Mouse (Mus musculus): Measurements from ENCODE around the gene Sppl2b.

Gene Sppl2b

DNA sequence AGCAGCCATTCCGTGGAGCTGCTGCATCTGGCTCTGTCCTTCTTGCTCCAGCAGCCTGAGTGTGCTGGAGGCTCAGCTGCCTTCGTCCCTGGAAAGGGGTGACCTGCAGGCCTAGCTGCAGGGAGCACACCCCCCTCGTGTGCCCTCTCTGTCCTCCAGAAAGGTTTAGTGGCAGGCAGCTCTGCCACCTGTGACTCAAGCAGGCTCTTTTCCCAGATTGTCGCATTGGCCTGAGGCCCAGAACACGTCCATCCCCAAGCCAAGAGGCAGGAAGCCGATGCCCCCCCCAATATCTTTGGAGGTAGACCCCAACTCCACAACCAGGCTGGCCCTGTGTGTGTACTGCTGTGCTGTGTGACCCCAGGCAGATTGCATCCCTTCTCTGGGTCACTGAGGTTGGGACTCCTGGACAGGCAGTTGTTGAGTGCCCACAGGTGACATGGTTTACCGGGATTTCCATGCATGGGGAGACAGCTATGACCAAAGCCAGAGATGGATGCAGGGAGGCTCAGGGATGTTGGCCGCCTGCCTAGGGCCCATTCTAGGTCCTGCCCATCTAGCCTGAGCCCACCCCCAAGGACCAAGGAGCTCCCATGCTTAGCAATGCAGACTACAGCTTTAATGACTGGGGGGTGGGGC, 9.9 kb upstream of the Sppl2b start:
- no peak for DNase-seq (ENCODE audit: low spot score)

DNA sequence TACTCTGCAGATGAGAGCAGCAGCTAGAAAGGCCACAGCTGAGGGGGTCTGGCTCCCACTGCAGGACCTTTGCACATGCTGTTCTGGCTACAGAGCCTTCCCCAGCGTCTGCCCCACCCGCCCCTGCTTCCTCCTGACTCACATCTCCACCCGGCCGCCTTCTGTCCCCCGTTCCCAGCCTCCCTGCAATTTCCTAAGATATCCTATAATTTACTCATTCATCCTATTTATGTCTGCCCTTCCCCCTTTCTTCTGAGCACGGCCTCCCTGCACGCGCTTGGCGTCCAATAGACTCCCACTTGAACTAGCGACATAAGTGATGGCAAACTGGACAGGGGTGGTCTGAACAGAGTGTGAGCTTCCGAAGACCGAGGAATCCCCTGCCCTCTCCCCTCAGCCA, 9.3 kb upstream of the Sppl2b start:
- no peak for DNase-seq (ENCODE audit: low spot score)

DNA sequence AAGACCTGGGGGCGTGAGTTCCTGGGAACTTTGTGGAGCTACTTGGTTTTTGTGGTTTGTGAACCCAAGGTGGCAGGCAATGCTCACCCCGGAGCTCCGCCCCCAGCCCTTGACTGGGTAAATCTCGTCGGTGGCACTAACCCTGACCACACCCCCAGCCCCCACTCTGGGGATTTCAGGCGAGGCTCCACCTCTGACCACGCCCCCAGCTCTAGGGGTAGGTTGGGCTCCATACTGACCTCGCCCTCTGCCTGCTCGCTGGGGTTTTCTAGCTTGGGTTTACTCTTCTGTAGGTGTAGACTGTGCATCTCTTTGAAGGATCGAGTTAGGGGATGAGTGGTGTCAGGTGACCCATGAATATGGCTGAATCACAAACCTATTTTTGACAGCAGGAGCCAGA, 6.5 kb upstream of the Sppl2b start:
- DNase-seq (ENCODE audit: low spot score) = peak; percentile 62

- no peak for DNase-seq (ENCODE audit: low spot score)
These were observed 636 bp downstream of the Sppl2b start for GRCm38 (mm10) chr10:80855749-80856073.

DNA sequence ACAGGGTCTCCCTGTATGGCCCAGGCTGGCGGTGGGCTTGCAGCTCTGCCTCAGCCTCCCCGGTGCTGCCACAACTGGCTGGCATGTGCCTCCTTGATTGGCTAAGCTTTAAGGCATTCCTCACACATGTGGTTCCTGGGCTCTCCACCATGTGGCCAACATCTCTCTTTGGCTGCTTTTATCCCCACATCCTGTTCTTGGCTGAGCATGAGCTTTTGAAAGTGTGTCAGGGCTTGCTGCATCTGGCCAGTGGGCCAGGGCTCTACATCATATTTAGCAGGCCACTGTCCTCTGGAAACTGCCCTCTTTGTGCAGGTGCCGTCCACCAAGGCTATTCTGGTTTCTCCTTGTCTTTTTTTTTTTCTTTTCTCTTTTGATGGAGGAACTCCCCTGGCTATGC, 1.2 kb downstream of the Sppl2b start:
- no peak for DNase-seq (ENCODE audit: low spot score)

GRCm38 (mm10) chr10:80856908-80857307, 1.8 kb downstream of the Sppl2b start:
- no peak for DNase-seq (ENCODE audit: low spot score)

- DNase-seq (ENCODE audit: low spot score) = no peak
These were observed 2.3 kb downstream of the Sppl2b start for GRCm38 (mm10) chr10:80857386-80857785.

DNA sequence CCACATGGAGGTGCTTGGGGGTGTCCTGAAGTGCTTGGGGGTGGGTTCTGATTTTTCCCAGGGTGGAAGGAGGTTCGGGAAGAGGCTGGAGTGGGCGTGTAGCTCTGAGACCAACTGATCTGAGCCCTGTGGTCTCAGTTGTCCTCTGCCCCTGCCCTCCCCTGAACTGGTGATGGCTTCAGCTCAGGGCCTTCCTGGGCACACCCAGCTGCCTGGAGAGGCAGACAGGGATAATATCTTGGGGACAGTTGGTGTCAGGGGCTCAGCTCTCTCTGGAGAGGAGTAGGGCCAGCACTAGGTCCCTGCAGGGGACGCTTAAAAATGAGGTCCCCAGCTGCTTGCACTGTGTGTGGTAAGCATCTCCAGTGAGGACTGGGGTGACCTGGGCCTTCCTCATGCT, 2.8 kb downstream of the Sppl2b start:
- peak; percentile 60 for DNase-seq (ENCODE audit: low spot score)

DNA sequence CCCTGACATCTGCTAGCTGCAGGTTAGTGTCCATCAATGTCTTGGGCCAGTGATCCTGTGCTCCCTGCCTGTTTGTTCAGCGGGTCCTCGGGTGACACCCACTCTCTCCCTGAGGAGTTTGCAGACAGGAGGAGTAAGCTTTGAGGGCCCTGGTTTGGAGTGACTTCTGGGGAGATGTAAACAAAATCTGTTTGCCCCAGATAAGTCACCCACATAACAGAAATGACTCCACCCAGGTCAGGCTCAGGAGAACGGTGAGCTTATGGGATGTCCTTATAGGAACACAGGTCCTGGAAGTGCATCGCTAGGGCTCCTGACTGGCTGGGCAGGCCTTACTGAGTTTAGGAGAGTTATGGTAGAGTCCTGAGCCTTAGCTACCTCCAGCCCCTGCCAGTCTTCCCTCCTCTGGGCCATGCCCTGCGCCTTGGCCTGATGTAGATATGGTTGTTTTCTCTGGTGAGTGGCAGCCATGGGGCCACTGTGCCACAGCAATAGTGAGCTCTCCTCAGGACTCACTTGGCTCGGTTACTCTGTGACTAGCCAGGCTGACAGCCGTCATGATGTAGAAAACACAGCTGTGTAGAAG, 3.4 kb downstream of the Sppl2b start:
- peak; percentile 92 for DNase-seq (ENCODE audit: low spot score)

DNA sequence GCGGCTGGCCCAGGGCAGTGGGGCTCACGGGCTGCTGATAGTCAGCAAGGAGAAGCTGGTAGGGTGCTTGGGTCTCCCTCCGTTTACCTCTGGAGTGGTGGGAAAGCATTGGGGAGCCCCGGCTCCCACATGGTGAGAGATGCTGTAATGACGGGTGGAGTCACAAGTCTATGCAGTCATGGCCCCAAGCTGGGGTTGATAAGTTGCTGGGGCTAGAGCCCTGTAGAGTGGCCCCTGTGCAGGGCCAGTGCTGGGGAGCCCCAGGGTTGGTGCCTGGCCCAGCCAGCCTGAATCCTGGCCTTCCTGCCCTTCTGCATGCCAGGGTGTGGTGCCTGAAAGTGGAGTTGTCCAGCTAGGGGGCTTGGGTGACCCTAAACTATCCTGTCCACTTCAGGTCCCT, 7.2 kb downstream of the Sppl2b start:
- DNase-seq (ENCODE audit: low spot score) = no peak

DNA sequence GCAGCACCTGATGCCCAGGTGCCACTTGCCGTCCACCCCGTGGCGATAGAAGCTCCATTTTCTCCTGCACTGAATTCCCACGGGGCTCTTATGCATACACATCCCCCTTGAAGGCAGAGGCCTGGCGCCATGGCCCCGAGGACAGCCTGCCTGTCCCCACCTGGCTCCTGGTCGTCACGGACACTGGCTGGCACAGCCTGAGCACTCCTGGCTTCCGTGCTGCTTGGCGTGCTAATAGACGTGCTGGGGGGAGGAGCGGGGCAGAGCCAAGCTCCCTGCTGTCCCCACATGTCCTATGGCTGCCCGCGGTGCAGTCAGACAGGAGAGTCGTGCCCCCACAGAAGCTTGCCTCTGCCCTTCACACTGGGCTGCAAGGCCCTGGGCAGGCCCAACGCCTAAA, 9.4 kb downstream of the Sppl2b start:
- DNase-seq (ENCODE audit: low spot score) = no peak

GRCm38 (mm10) chr10:80870993-80871392, 15.9 kb downstream of the Sppl2b start:
- DNase-seq (ENCODE audit: low spot score) = no peak

DNA sequence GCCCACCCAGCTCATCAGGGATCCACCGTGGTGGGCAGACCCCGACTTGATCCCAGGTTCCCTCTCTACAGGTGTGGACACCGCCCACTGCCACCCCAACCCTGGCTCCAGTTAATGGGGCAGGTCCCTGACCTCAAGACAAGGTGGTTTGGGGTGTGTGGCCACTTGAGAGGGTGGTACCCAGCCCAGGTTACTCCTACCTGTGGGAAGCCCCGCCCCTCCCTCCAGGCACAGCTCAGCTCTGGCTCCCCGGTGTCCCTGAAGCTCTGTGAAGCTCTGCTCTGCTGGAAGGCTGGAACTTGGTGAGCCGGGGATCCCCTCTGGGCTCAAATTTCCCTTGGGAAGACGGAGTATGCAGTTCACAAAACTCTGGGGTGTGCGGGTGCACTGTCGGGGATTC, 16.5 kb downstream of the Sppl2b start, which contains the start of gene Tmprss9:
Gene Tmprss9 (plus strand): TSS at position 268 of the 400 bp plus-strand sequence.
- no peak for DNase-seq (ENCODE audit: low spot score)

DNA sequence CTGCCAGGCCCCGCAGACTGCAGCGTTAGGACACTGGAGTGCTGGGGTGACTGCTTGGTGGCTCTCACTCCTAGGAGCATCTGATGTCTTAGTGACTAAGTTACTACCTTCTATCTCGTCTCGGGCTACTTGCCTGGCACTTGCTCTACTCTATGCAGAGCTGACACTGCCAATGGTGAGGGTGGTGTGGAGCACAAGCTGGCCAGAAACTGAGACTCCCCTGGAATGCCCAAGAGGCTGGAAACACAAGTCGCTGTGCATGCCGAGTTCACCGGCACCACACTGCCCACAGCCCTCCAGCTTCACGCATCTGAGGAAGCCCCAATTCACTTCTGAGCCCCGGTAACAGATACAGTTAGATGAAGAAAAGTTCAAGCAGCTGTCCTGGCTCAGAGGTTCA, 19.0 kb downstream of the Sppl2b start:
- DNase-seq (ENCODE audit: low spot score) = no peak

DNA sequence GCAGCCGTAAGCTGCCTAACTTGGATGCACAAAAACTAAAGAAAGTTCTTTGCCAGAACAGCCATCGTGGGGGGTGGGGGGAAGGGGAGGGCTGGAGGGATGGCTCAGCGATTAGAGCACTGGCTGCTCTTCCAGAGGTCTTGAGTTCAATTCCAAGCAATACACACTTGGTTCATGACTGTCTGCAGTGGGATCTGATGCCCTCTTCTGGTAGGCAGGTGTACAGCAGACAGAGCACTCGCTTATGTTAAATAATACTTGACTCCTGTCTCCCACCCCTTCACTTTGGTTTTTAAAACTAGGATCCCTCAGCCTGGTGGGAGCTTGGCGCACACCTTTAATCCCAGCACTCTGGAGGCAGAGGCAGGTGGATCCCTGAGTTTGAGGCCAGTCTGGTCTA, 21.0 kb downstream of the Sppl2b start:
- DNase-seq (ENCODE audit: low spot score) = peak; percentile 67

GRCm38 (mm10) chr10:80876594-80876993, 21.5 kb downstream of the Sppl2b start:
- DNase-seq (ENCODE audit: low spot score) = no peak

DNA sequence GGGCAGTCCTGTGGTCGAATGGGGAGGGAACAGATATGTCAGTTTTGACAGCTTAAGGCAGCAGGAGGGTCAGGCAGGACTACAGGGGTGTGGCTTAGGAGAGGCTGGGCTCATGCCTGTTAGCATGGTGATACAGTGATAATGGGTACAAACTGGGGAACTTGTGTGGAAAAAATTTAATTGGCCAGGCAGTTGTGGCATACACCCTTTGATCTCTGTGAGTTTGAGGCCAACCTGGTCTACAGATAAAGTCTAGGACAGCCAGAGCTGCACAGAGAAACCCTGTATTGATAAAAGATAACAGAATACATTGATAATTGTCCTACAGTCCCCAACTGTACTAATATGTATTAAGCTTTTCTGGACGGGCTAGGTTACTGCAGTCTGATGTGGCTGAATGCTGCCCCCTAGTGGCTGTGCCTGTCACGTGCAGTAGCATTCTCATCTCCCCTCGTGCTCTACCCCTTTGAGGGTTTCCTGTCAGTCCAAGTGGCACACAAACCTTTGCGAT, 25.1 kb downstream of the Sppl2b start:
- DNase-seq (ENCODE audit: low spot score) = peak; percentile 84

GRCm38 (mm10) chr10:80880901-80881300, 25.8 kb downstream of the Sppl2b start:
- no peak for DNase-seq (ENCODE audit: low spot score)

DNA sequence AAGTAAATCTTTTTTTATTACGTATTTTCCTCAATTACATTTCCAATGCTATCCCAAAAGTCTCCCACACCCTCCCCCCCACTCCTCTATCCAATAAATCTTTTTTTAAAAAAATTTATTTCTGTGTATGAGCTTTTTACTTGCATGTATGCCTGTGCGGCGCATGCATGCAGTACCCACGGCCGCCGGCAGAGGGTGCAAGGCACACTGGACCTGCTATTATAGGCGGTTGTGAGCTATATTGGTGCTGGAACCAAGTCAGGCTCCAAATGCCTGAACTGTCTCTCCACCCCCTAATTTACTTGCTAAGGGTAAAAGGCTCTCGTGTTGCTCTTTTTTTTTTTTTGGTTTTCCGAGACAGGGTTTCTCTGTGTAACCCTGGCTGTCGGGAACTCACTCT, 26.2 kb downstream of the Sppl2b start:
- DNase-seq (ENCODE audit: low spot score) = peak; percentile 74

GRCm38 (mm10) chr10:80887181-80887580, 32.1 kb downstream of the Sppl2b start:
- DNase-seq (ENCODE audit: low spot score) = no peak

DNA sequence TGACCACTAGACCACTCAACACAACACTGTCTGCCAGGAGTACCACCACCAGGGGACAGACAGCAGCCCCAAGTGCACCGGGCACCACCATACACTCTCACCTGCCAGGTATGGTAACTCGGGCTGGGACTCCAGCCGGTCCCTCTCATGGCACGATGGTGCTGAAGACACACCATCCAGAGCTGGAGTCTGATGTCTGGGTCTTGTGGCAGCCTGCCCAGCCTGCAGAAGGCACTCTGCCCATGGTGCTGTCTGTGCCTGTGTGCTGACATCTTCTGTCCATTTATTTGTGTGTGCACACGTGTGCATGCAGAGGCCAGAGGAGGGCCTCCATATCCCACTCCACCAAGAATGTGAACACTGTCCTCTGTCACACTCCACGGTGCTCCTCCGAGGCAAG, 40.0 kb downstream of the Sppl2b start:
- DNase-seq (ENCODE audit: low spot score) = no peak

DNA sequence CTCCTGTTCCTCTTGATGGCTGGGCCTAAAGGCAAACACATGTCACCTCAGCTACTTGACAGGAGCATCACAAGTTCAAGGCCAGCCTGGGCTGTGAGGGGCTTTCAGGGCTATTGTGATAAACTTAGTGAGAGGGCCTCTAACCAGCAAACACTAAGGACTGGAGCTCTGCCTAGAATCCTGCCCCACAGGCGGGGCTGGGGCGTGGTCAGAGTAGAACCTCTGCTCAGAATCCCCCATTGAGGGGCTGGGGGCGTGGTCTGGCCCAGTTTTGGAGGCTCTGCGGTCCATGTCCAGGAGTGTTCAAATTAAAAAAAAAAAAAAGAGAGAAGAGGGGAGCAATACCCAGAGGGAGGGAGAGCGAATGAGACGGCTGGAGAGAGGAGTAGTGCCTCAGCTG, 40.6 kb downstream of the Sppl2b start:
- no peak for DNase-seq (ENCODE audit: low spot score)

GRCm38 (mm10) chr10:80896581-80897485, 41.8 kb downstream of the Sppl2b start:
- DNase-seq (ENCODE audit: low spot score) = no peak

Data from c-Kit-positive CD71-positive TER-119-positive erythroid progenitor cells, embryonic 14.5 days (primary cell).